Mouse (Mus musculus): Measurements from ENCODE around the gene Kcmf1. TPM values are rescaled to one million over a fixed set of nuclear protein-coding genes. Genes with fewer than 3 reads are reported as not detected.

Gene Kcmf1
- 45.4 and 47.0 TPM in 2 replicates for polyA plus RNA-seq (2014; fragmentation: Nextera tagmentation; extraction: Ambion mirVana)

GRCm38 (mm10) chr6:72899781-72900681, at the start of gene Kcmf1:
TSS of gene Kcmf1 (minus strand) at chr6:72899979.
- peak; percentile 74 for DNase-seq (ENCODE audit: low spot score)
- ATAC-seq (ENCODE audit: low read depth): peak; percentile 80
- Histone ChIP-seq H3K9me3 (ENCODE audit: control insufficient read depth, low read length) (no peaks in the 10 kb centered on the region), H3K9ac (ENCODE audit: low read depth, low read length) (peak within 1 kb of the TSS; percentile 99), H3K27me3 (replicated peaks; ENCODE audit: control insufficient read depth, insufficient read depth, low read length) (no peaks in the 10 kb centered on the region), H3K36me3 (ENCODE audit: control insufficient read depth, insufficient read depth, low read length) (no peaks in the 10 kb centered on the region), H3K27ac (replicated peaks; ENCODE audit: low read depth, low read length) (peak within 1 kb of the TSS; percentile 99), H3K4me3 (ENCODE audit: low read depth, low read length) (peak within 1 kb of the TSS; percentile 99), H3K4me1 (ENCODE audit: control insufficient read depth, insufficient read depth, low read length) (peaks cover 15% of the 10 kb centered on the region), H3K4me2 (ENCODE audit: low read depth, low read length) (peak within 1 kb of the TSS; percentile 75)
- under 1% methylated on average over 35 of the region's 113 CpGs for WGBS

- no peaks in the 10 kb centered on the region for H3K27me3 ChIP-seq (replicated peaks; ENCODE audit: control insufficient read depth, insufficient read depth, low read length)
- H3K27ac ChIP-seq (replicated peaks; ENCODE audit: low read depth, low read length): no peak overlapping the region
- no peak overlapping the region for H3K4me3 ChIP-seq (ENCODE audit: low read depth, low read length)
- 0 out of 2 replicates have a peak, but pooled peaks cover 6% of the 10 kb centered on the region for H3K9me3 ChIP-seq (ENCODE audit: control insufficient read depth, low read length)
- H3K9ac ChIP-seq (ENCODE audit: low read depth, low read length): no peak overlapping the region
- H3K4me1 ChIP-seq (ENCODE audit: control insufficient read depth, insufficient read depth, low read length): peaks cover 5% of the 10 kb centered on the region; the same call in 1 of the 2 replicates
- DNase-seq (ENCODE audit: low spot score) (no peak), ATAC-seq (ENCODE audit: low read depth) (no peak)
- H3K36me3 ChIP-seq (ENCODE audit: control insufficient read depth, insufficient read depth, low read length): no peaks in the 10 kb centered on the region
- 77% methylated on average over 9 of the region's 9 CpGs for WGBS
- no peak overlapping the region for H3K4me2 ChIP-seq (ENCODE audit: low read depth, low read length)
Measured at GRCm38 (mm10) chr6:72949161-72949756, 49.5 kb upstream of the Kcmf1 start.

- 88% methylated on average over 3 of the region's 3 CpGs for WGBS
- no peaks in the 10 kb centered on the region for H3K36me3 ChIP-seq (ENCODE audit: control insufficient read depth, insufficient read depth, low read length)
Measured at GRCm38 (mm10) chr6:72948392-72948791, 48.6 kb upstream of the Kcmf1 start.

GRCm38 (mm10) chr6:72947960-72948359, 48.2 kb upstream of the Kcmf1 start:
- Histone ChIP-seq H3K27ac (replicated peaks; ENCODE audit: low read depth, low read length) (no peak overlapping the region), H3K4me1 (ENCODE audit: control insufficient read depth, insufficient read depth, low read length) (peaks cover 5% of the 10 kb centered on the region; the same call in 1 of the 2 replicates), H3K36me3 (ENCODE audit: control insufficient read depth, insufficient read depth, low read length) (no peaks in the 10 kb centered on the region), H3K27me3 (replicated peaks; ENCODE audit: control insufficient read depth, insufficient read depth, low read length) (no peaks in the 10 kb centered on the region), H3K4me3 (ENCODE audit: low read depth, low read length) (no peak overlapping the region), H3K4me2 (ENCODE audit: low read depth, low read length) (no peak overlapping the region), H3K9me3 (ENCODE audit: control insufficient read depth, low read length) (0 out of 2 replicates have a peak, but pooled peaks cover 6% of the 10 kb centered on the region), H3K9ac (ENCODE audit: low read depth, low read length) (no peak overlapping the region)
- DNase-seq (ENCODE audit: low spot score) (no peak), ATAC-seq (ENCODE audit: low read depth) (no peak)
- whole genome bisulfite sequencing: 54% methylated on average over 6 of the region's 6 CpGs

More at GRCm38 (mm10) chr6:72948392-72948791, 48.6 kb upstream of the Kcmf1 start:
- no peak overlapping the region for H3K27ac ChIP-seq (replicated peaks; ENCODE audit: low read depth, low read length)
- ATAC-seq (ENCODE audit: low read depth): no peak
- DNase-seq (ENCODE audit: low spot score): no peak
- 0 out of 2 replicates have a peak, but pooled peaks cover 6% of the 10 kb centered on the region for H3K9me3 ChIP-seq (ENCODE audit: control insufficient read depth, low read length)
- no peak overlapping the region for H3K4me2 ChIP-seq (ENCODE audit: low read depth, low read length)
- H3K4me3 ChIP-seq (ENCODE audit: low read depth, low read length): no peak overlapping the region
- no peak overlapping the region for H3K9ac ChIP-seq (ENCODE audit: low read depth, low read length)
- H3K27me3 ChIP-seq (replicated peaks; ENCODE audit: control insufficient read depth, insufficient read depth, low read length): no peaks in the 10 kb centered on the region
- peaks cover 5% of the 10 kb centered on the region; the same call in 1 of the 2 replicates for H3K4me1 ChIP-seq (ENCODE audit: control insufficient read depth, insufficient read depth, low read length)

GRCm38 (mm10) chr6:72940493-72940892, 40.7 kb upstream of the Kcmf1 start:
- Histone ChIP-seq H3K27me3 (replicated peaks; ENCODE audit: control insufficient read depth, insufficient read depth, low read length) (no peaks in the 10 kb centered on the region), H3K4me1 (ENCODE audit: control insufficient read depth, insufficient read depth, low read length) (no peaks in the 10 kb centered on the region), H3K9me3 (ENCODE audit: control insufficient read depth, low read length) (no peaks in the 10 kb centered on the region), H3K36me3 (ENCODE audit: control insufficient read depth, insufficient read depth, low read length) (no peaks in the 10 kb centered on the region), H3K9ac (ENCODE audit: low read depth, low read length) (no peak overlapping the region), H3K27ac (replicated peaks; ENCODE audit: low read depth, low read length) (no peak overlapping the region), H3K4me2 (ENCODE audit: low read depth, low read length) (no peak overlapping the region), H3K4me3 (ENCODE audit: low read depth, low read length) (no peak overlapping the region)
- WGBS: 4% methylated on average over 3 of the region's 3 CpGs
- peak; percentile 74 for ATAC-seq (ENCODE audit: low read depth)
- peak; percentile 75 for DNase-seq (ENCODE audit: low spot score)

GRCm38 (mm10) chr6:72937859-72938258, 38.1 kb upstream of the Kcmf1 start:
- no peaks in the 10 kb centered on the region for H3K9me3 ChIP-seq (ENCODE audit: control insufficient read depth, low read length)
- H3K4me2 ChIP-seq (ENCODE audit: low read depth, low read length): no peak overlapping the region
- no peaks in the 10 kb centered on the region for H3K27me3 ChIP-seq (replicated peaks; ENCODE audit: control insufficient read depth, insufficient read depth, low read length)
- no peak overlapping the region for H3K27ac ChIP-seq (replicated peaks; ENCODE audit: low read depth, low read length)
- H3K36me3 ChIP-seq (ENCODE audit: control insufficient read depth, insufficient read depth, low read length): no peaks in the 10 kb centered on the region
- no peak overlapping the region for H3K9ac ChIP-seq (ENCODE audit: low read depth, low read length)
- 43% methylated on average over 5 of the region's 5 CpGs for WGBS
- DNase-seq (ENCODE audit: low spot score): no peak
- no peak for ATAC-seq (ENCODE audit: low read depth)
- no peak overlapping the region for H3K4me3 ChIP-seq (ENCODE audit: low read depth, low read length)
- H3K4me1 ChIP-seq (ENCODE audit: control insufficient read depth, insufficient read depth, low read length): no peaks in the 10 kb centered on the region

GRCm38 (mm10) chr6:72937430-72937829, 37.7 kb upstream of the Kcmf1 start:
- Histone ChIP-seq H3K27me3 (replicated peaks; ENCODE audit: control insufficient read depth, insufficient read depth, low read length) (no peaks in the 10 kb centered on the region), H3K9ac (ENCODE audit: low read depth, low read length) (no peak overlapping the region), H3K9me3 (ENCODE audit: control insufficient read depth, low read length) (no peaks in the 10 kb centered on the region), H3K27ac (replicated peaks; ENCODE audit: low read depth, low read length) (no peak overlapping the region), H3K4me3 (ENCODE audit: low read depth, low read length) (no peak overlapping the region), H3K4me2 (ENCODE audit: low read depth, low read length) (no peak overlapping the region), H3K4me1 (ENCODE audit: control insufficient read depth, insufficient read depth, low read length) (no peaks in the 10 kb centered on the region), H3K36me3 (ENCODE audit: control insufficient read depth, insufficient read depth, low read length) (no peaks in the 10 kb centered on the region)
- no peak for ATAC-seq (ENCODE audit: low read depth)
- DNase-seq (ENCODE audit: low spot score): no peak
- WGBS: 64% methylated on average over 3 of the region's 3 CpGs

- no peak overlapping the region for H3K9ac ChIP-seq (ENCODE audit: low read depth, low read length)
- no peaks in the 10 kb centered on the region for H3K4me1 ChIP-seq (ENCODE audit: control insufficient read depth, insufficient read depth, low read length)
- DNase-seq (ENCODE audit: low spot score): no peak
- H3K9me3 ChIP-seq (ENCODE audit: control insufficient read depth, low read length): no peaks in the 10 kb centered on the region
- H3K36me3 ChIP-seq (ENCODE audit: control insufficient read depth, insufficient read depth, low read length): no peaks in the 10 kb centered on the region
- no peak overlapping the region for H3K4me2 ChIP-seq (ENCODE audit: low read depth, low read length)
- ATAC-seq (ENCODE audit: low read depth): no peak
- WGBS: 91% methylated on average over 1 of the region's 1 CpGs
- H3K27ac ChIP-seq (replicated peaks; ENCODE audit: low read depth, low read length): no peak overlapping the region
- no peak overlapping the region for H3K4me3 ChIP-seq (ENCODE audit: low read depth, low read length)
- no peaks in the 10 kb centered on the region for H3K27me3 ChIP-seq (replicated peaks; ENCODE audit: control insufficient read depth, insufficient read depth, low read length)
Measured at GRCm38 (mm10) chr6:72932955-72933354, 33.2 kb upstream of the Kcmf1 start.

Data from embryonic facial prominence, embryonic 14.5 days (tissue).